Mouse (Mus musculus) effector memory CD4-positive, alpha-beta T cell, adult 5 months (primary cell): Measurements from ENCODE around the gene Atp8b4. TPM values are rescaled to one million over a fixed set of nuclear protein-coding genes. Genes with fewer than 3 reads are reported as not detected.

Experiments
- polyA plus RNA-seq: library from polyadenylated mRNA; unstranded; fragments of 100-300 nt; shearing (Covaris generic); gene quantifications from one replicate; pipeline ENCODE4 v1.2.1, GENCODE M21; 2017

The Atp8b4 gene
- 40.8 TPM for polyA plus RNA-seq

DNA sequence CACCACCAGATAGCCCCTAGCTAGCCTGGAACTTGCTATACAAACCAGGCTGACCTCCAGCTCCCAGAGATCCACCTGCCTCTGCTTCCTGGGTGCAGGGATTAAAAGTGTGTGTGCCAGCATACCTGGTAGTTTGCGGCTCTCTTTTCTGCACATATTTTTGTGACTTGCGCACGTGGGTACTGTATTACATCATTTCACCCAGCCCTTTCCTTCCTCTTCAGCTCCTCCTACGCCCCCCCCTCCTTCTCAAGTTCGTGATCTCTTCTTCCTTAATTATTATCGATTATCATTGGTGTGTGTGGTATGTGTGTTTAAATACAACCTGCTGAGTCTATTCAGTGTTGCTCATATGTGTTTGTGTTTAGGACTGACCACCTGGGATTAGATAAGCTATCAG lies at the start of gene Atp8b4:
Atp8b4 (minus strand) TSS at position 154 of the 400 bp plus-strand sequence.

Other genes starting within 250 kb of the Atp8b4 start
- not detected for gene Slc27a2, start 51.7 kb upstream of the Atp8b4 start, polyA plus RNA-seq
- 13.3 TPM for gene Hdc, start 118.6 kb upstream of the Atp8b4 start, polyA plus RNA-seq
- 271 TPM for gene Gabpb1, start 175.7 kb upstream of the Atp8b4 start, polyA plus RNA-seq
- gene Usp8, start 206.7 kb upstream of the Atp8b4 start, polyA plus RNA-seq, result 48.2 TPM